Mouse (Mus musculus): ENCODE results near the gene Naa35. TPM values are rescaled to one million over a fixed set of nuclear protein-coding genes. Genes with fewer than 3 reads are reported as not detected.

Naa35 gene
- polyA plus RNA-seq, 1 experiment = 46.6 TPM

GRCm38 (mm10) chr13:59660371-59660770, 75.3 kb downstream of the Naa35 start:
- Histone ChIP-seq H3K27ac (ENCODE audit: insufficient read depth, low read depth, low read length) (no peak overlapping the region), H3K4me3 (ENCODE audit: insufficient read depth, low read length) (no peak overlapping the region), H3K4me1 (ENCODE audit: control insufficient read depth, insufficient read depth, low read length) (peaks cover 13% of the 10 kb centered on the region)
- TF ChIP-seq POLR2A (IDR thresholded peaks at IDR 0.05; ENCODE audit: borderline replicate concordance, low read depth, low read length) (no peak), CTCF (IDR thresholded peaks at IDR 0.05; ENCODE audit: low read depth, low read length) (no peak)

DNA sequence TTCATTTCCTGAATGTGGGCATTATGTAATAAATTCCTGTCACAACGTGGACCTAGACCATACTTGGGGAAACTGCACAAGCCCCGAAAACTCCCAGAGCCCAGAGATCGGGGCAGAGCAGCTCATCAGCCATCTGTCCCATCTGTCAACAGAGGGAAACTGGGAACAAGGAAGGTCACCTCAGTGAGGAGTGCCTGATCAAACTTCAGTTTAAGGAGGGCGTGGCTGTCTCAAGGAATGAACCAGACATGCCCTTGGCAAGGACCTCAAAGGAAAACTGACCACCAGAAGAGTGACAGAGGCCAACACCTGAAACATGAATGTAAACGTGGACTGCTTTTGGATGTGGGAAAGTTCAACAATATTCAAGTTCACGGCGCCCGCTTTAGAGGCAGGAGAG, 76.3 kb downstream of the Naa35 start:
- Histone ChIP-seq H3K4me3 (ENCODE audit: insufficient read depth, low read length) (no peak overlapping the region), H3K27ac (ENCODE audit: insufficient read depth, low read depth, low read length) (no peak overlapping the region), H3K4me1 (ENCODE audit: control insufficient read depth, insufficient read depth, low read length) (peaks cover 10% of the 10 kb centered on the region)
- TF ChIP-seq CTCF (IDR thresholded peaks at IDR 0.05; ENCODE audit: low read depth, low read length) = no peak
- no peak for TF ChIP-seq POLR2A (IDR thresholded peaks at IDR 0.05; ENCODE audit: borderline replicate concordance, low read depth, low read length)

DNA sequence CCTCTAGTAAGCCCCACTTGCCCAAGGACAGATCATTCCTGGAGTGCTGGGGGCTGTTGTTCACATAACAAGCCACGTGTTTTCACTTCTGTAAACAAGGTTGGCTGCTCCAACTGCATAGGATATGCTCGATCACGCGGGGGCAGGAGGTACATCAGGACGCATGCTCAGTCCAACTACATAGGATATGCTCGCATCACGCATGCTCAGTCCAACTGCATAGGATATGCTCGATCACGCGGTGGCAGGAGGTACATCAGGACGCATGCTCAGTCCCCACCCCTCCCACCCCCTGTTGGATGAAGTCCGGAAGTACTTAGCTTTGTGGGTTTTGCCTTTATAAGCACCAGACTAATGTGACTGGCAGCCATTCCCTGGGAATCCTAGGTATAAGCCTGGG, 76.9 kb downstream of the Naa35 start:
- H3K27ac ChIP-seq (ENCODE audit: insufficient read depth, low read depth, low read length) = no peak overlapping the region
- no peak overlapping the region for H3K4me3 ChIP-seq (ENCODE audit: insufficient read depth, low read length)
- no peak for TF ChIP-seq CTCF (IDR thresholded peaks at IDR 0.05; ENCODE audit: low read depth, low read length)
- TF ChIP-seq POLR2A (IDR thresholded peaks at IDR 0.05; ENCODE audit: borderline replicate concordance, low read depth, low read length) = no peak
- H3K4me1 ChIP-seq (ENCODE audit: control insufficient read depth, insufficient read depth, low read length) = peaks cover 9% of the 10 kb centered on the region

GRCm38 (mm10) chr13:59663939-59664712, 79.1 kb downstream of the Naa35 start:
- Histone ChIP-seq H3K4me3 (ENCODE audit: insufficient read depth, low read length) (no peak overlapping the region), H3K27ac (ENCODE audit: insufficient read depth, low read depth, low read length) (no peak overlapping the region), H3K4me1 (ENCODE audit: control insufficient read depth, insufficient read depth, low read length) (peaks cover 27% of the 10 kb centered on the region)
- TF ChIP-seq CTCF (IDR thresholded peaks at IDR 0.05; ENCODE audit: low read depth, low read length) = no peak
- TF ChIP-seq POLR2A (IDR thresholded peaks at IDR 0.05; ENCODE audit: borderline replicate concordance, low read depth, low read length) = no peak

DNA sequence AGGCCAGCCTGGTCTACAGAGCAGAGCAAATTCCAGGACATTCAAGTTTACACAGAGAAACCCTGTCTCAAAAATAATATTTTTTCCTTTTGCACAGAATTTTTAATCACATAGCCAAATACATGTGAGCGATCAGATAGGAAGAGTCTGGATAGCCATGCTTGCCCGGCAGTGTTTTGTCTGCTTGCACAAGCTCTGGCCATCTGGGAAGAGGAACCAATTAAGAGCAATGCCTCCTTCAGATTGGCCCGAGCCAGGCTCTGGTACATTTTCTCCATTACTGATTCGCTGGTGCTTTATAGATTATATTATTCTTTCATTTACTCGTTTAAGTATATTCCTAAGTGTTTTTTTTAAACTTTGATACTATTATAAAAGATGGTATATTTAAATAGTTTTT, 82.7 kb downstream of the Naa35 start:
- Histone ChIP-seq H3K27ac (ENCODE audit: insufficient read depth, low read depth, low read length) (no peak overlapping the region), H3K4me3 (ENCODE audit: insufficient read depth, low read length) (no peak overlapping the region), H3K4me1 (ENCODE audit: control insufficient read depth, insufficient read depth, low read length) (peaks cover 33% of the 10 kb centered on the region)
- TF ChIP-seq CTCF (IDR thresholded peaks at IDR 0.05; ENCODE audit: low read depth, low read length) (no peak), POLR2A (IDR thresholded peaks at IDR 0.05; ENCODE audit: borderline replicate concordance, low read depth, low read length) (no peak)

DNA sequence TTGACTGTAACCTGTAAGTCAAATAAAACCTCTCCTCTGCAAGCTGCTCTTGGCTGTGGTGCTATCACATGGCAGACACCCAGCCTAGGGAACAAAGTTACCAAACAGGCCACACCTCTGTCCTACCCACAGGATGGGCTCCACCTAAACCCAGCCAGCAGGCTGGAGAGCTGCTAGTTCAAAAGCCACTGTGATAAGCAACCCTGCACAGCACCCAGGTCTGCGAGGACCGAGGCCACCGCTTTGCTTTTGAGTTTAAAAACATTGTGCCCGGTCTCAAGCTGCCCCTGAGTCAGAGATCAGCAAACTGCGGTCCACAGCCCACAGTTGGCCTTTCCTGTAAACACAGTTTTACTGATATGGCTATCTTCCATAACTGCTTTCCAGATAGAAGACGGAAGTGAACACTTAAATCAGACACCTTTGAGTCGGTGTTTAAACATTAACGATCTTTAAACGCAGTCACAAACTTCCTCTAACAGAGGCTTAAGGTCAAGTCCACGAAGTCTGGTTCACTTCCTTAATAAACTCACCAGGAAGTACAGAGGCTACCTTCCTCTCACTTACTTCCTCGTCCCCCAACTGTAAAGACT, 83.5 kb downstream of the Naa35 start:
- H3K4me3 ChIP-seq (ENCODE audit: insufficient read depth, low read length) = peak overlapping the region; percentile 25
- peak overlapping the region; percentile 82 for H3K27ac ChIP-seq (ENCODE audit: insufficient read depth, low read depth, low read length)
- H3K4me1 ChIP-seq (ENCODE audit: control insufficient read depth, insufficient read depth, low read length) = peaks cover 33% of the 10 kb centered on the region
- TF ChIP-seq CTCF (IDR thresholded peaks at IDR 0.05; ENCODE audit: low read depth, low read length) (no peak), POLR2A (IDR thresholded peaks at IDR 0.05; ENCODE audit: borderline replicate concordance, low read depth, low read length) (no peak)

- TF ChIP-seq POLR2A (IDR thresholded peaks at IDR 0.05; ENCODE audit: borderline replicate concordance, low read depth, low read length) = no peak
- TF ChIP-seq CTCF (IDR thresholded peaks at IDR 0.05; ENCODE audit: low read depth, low read length) = no peak
- H3K4me1 ChIP-seq (ENCODE audit: control insufficient read depth, insufficient read depth, low read length) = peaks cover 36% of the 10 kb centered on the region
- no peak overlapping the region for H3K27ac ChIP-seq (ENCODE audit: insufficient read depth, low read depth, low read length)
- no peak overlapping the region for H3K4me3 ChIP-seq (ENCODE audit: insufficient read depth, low read length)
Measured at GRCm38 (mm10) chr13:59669946-59670345, 84.9 kb downstream of the Naa35 start.

- TF ChIP-seq CTCF (IDR thresholded peaks at IDR 0.05; ENCODE audit: low read depth, low read length) (no peak), POLR2A (IDR thresholded peaks at IDR 0.05; ENCODE audit: borderline replicate concordance, low read depth, low read length) (no peak)
- Histone ChIP-seq H3K4me3 (ENCODE audit: insufficient read depth, low read length) (no peak overlapping the region), H3K4me1 (ENCODE audit: control insufficient read depth, insufficient read depth, low read length) (peaks cover 33% of the 10 kb centered on the region)
Measured at GRCm38 (mm10) chr13:59671521-59671920, 86.5 kb downstream of the Naa35 start.

GRCm38 (mm10) chr13:59672248-59672647, 87.2 kb downstream of the Naa35 start:
- TF ChIP-seq POLR2A (IDR thresholded peaks at IDR 0.05; ENCODE audit: borderline replicate concordance, low read depth, low read length) (no peak), CTCF (IDR thresholded peaks at IDR 0.05; ENCODE audit: low read depth, low read length) (no peak)
- H3K4me1 ChIP-seq (ENCODE audit: control insufficient read depth, insufficient read depth, low read length) = peaks cover 32% of the 10 kb centered on the region
- H3K4me3 ChIP-seq (ENCODE audit: insufficient read depth, low read length) = no peak overlapping the region
- H3K27ac ChIP-seq (ENCODE audit: insufficient read depth, low read depth, low read length) = no peak overlapping the region

More at GRCm38 (mm10) chr13:59671521-59671920, 86.5 kb downstream of the Naa35 start:
- H3K27ac ChIP-seq (ENCODE audit: insufficient read depth, low read depth, low read length) = no peak overlapping the region

- no peak overlapping the region for H3K27ac ChIP-seq (ENCODE audit: insufficient read depth, low read depth, low read length)
- TF ChIP-seq POLR2A (IDR thresholded peaks at IDR 0.05; ENCODE audit: borderline replicate concordance, low read depth, low read length) (no peak), CTCF (IDR thresholded peaks at IDR 0.05; ENCODE audit: low read depth, low read length) (no peak)
- H3K4me3 ChIP-seq (ENCODE audit: insufficient read depth, low read length) = no peak overlapping the region
- peaks cover 22% of the 10 kb centered on the region for H3K4me1 ChIP-seq (ENCODE audit: control insufficient read depth, insufficient read depth, low read length)
Measured at GRCm38 (mm10) chr13:59673597-59673996, 88.5 kb downstream of the Naa35 start.

Measured in bone marrow macrophage, adult 2 months (primary cell).